Mouse (Mus musculus): ENCODE data around the gene Hormad2. TPM values are rescaled to one million over a fixed set of nuclear protein-coding genes. Genes with fewer than 3 reads are reported as not detected.

The Hormad2 gene
- total RNA-seq, 1 experiment from 2014 or later = 1.6 TPM

DNA sequence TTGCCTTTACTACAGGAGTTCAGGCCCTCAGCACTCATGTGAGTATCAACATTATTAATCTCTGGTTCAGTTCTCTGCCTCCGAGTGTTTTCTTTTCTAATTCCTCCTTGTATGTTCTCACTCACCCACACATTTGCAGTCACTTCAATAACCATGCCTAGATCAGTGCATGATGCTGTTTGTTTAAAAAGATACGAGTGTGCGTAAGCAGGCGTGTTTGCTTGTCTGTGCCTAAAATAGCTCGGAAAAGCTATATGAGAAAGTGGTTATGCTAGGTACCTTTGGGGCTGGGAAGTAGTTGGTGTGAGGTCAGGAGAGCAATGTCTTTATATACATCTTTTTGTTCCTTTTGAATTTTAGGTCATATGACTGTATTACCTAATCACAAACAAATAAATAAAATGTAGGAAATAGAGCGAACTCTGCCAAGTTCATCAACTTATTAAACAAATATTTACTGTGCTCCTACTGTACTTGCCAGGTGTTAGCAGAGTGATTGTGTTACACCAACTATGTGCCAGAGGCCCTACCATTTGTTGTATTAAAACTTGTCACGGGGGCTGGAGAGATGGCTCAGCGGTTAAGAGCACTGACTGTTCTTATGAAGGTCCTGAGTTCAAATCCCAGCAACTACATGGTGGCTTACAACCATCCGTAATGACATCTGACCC is 100.7 kb downstream of the Hormad2 start:
- DNase-seq = no peak

DNA sequence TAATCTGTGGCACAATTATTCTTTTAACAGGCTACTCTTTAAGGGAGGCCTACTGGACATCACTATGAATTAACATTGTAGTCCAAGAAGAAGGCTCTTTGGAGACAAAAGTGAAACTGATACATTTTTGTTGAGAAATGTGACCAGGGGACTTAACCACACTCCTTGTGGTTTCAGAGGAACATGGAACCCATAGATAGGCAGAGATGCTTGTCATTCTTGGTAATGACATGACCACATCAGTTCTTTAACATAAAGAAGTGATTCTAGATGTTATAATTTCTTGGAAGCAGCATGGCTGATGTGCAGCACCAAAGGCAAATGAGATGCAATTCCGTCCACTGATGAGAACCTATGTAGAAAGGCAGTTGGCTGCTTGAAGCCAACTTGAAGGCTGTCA is 101.6 kb downstream of the Hormad2 start:
- no peak for DNase-seq

- DNase-seq = no peak
Measured at GRCm38 (mm10) chr11:4336693-4337283, 104.1 kb downstream of the Hormad2 start.

DNA sequence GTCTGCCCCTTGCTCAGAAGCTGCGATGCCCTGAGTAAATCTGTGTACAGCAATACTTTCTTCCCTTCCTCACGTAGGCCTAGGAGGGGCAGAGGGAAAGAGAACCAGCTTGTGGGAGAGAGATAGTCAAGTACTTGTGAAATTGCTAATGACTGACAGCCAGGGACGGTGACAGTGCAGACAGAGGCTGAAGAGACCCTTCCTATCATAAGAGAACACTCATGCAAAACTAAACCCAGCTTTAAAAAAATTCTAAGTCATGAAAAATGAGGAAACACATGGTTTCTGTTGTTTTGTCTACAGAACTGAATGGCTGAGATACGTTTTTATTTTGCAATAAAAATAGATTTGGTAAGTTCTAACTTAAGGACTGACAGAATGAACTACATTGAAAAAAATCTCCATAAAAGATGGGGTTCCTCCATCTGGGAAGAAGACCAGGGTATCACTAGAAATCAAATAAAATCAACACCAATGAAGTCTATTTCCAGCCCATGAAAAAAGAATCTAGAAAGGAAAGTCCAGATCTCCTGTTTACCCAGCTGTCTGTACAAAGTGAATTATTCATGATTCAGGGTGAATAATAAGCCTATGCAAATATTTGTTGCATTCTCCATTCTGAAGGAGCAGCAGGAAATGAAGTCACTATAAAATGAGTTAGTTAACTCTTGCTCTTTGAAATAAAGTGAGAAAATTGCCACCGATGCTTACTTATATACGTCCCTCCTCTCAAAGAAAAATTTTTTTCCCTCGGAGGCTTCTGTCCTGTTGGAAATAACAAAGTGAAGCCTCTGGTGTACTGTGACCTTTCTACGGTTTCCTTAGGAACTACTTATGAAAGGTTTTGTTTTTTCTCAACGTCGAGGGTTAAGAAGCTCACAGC is 104.9 kb downstream of the Hormad2 start:
- no peak for DNase-seq

- DNase-seq = no peak
Measured at GRCm38 (mm10) chr11:4332961-4333360, 107.9 kb downstream of the Hormad2 start.

DNA sequence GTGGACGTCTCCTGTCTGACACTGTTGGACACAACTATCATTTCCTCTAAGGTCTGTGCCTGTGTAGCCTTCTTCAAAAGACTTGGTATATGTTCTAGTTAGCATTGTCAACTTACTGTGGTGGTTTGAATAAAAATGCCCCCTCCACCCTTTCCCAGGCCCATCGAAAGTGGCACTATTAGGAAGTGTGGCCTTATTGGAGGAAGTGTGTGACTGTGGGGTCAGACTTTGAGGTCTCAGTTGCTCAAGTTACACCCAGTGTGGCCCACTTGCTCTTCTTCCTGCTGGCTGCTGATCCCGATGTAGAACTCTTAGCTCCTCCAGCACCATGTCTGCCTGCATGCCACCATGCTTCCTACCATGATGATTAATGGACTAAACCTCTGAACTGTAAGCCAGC is 112.7 kb downstream of the Hormad2 start:
- no peak for DNase-seq

GRCm38 (mm10) chr11:4323481-4323880 is 117.4 kb downstream of the Hormad2 start:
- DNase-seq = no peak

- DNase-seq = no peak
Measured at GRCm38 (mm10) chr11:4322943-4323342, 118.0 kb downstream of the Hormad2 start.

DNA sequence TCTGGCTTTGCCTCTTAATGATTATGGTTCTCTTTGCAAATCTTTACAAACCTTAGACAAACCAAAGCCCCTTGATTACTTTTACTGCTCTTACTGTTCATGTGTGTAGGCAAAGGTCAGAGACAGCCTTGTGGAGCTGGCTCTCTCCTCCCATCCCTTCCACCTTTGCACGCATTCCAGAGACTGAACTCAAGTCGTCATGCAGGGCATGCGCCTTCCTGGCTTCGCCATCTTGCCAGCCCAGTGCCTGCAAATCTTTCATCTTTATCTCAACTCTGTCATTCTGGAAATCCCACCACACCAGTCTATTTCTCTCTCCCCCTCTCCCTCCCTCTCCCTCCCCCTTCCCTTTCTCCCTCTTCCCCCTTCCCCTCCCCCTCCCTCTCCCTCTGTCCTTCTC is 120.0 kb downstream of the Hormad2 start:
- no peak for DNase-seq

- no peak for DNase-seq
Measured at GRCm38 (mm10) chr11:4319212-4319955, 121.5 kb downstream of the Hormad2 start.

DNA sequence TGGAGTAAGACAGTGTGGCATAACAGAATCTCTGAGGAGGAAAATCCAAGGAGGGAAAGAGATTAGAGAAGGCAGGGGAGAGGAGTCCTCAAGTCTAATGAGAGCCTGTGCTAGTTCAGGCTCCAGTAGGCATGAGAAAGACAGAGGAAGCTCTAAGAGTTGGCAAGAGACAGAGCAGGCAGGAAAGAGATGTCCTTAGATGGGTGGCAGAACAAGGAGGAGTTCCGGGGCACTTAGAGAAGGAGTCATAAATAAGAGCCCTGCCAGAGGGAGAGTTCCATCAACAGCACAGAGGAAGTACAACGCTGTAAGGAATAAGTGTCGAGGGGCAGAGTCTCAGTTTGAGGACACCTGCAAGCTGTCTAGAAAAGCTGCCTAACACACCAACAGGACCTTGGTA is 122.9 kb downstream of the Hormad2 start:
- no peak for DNase-seq

DNA sequence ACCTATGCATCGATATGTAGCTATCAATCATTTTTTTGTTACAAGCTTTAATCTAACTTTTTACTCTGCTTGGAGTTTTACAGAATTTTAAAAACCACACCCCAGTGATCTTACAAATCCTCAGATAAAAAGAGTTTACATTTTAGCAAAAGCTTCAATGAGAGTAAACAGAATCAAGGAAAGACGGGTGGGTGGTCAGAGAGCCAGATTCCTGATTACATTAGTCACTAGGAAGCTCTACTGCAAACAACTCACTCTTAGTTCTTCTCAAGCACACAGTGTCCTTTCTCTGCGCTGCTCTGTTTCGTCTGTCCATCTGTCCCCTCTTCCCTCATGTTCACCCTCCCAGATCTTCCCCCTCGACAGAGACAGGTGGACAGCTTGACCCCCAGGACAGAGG is 123.6 kb downstream of the Hormad2 start:
- DNase-seq = no peak

DNA sequence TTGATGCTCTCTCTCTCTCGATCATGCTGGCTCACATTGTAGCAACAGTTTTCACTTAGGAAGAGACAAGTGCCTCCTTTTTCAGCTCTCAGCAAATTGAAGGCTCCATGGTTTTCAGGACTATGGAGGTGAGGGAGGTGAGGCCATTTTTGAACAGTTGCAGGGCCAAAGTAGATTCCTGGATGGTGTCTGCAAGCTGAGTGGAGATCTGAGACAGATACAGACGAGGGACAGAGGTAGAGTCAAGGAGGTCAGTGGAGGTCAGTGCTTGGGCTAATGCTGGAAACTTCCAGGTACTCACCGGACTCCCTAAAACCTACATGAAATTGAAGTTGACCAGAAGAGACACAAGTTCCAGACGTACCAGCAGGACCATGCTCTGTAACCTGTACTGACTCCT is 128.7 kb downstream of the Hormad2 start:
- DNase-seq = no peak

- DNase-seq = no peak
Measured at GRCm38 (mm10) chr11:4310324-4310723, 130.6 kb downstream of the Hormad2 start.

- no peak for DNase-seq
Measured at GRCm38 (mm10) chr11:4309613-4310012, 131.3 kb downstream of the Hormad2 start.

DNA sequence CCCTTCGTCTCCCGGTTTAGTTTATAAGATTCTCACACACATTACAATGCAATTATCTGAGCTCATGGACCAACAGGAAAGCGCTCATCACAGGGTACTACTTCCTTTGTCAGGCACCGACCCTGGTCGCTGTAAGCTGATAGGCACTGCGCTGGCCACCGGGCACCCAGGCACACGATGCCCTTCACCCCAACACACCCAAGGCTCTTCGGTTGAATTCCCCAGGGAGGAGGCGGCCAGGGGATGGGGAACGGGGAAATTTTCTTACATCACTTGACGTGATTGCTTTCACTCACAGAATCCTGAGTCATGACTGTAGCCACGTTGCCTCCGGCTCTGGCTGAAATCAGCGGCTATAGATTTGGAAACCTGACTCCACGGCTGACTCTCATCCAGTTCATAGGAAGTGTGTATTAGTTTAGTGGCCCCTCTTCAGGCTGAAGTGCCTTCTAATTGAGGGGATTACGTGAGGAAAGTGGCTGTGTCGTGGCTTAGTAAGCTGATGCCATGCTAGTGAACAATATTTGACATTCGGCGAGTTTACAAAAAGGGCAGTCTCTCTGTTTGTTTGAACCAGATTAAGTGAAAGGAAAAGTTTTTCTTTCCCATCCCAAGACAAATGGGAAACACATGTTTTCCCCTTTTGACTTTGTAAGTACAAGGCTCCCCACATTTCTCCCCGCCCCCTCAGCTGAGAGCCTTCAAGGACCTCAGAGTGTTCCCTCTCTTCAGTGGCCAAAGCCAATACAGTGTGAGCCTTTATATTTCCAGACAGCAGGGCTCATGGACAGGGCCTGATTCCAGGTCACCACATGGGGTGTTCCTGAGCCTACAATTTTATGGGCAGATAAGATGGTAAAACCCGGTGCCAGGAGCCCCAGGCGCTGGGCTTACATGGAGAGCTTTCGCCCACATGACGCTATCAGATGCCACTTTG is 132.1 kb downstream of the Hormad2 start:
- DNase-seq = no peak

- DNase-seq = no peak
Measured at GRCm38 (mm10) chr11:4308060-4308513, 132.8 kb downstream of the Hormad2 start.

DNA sequence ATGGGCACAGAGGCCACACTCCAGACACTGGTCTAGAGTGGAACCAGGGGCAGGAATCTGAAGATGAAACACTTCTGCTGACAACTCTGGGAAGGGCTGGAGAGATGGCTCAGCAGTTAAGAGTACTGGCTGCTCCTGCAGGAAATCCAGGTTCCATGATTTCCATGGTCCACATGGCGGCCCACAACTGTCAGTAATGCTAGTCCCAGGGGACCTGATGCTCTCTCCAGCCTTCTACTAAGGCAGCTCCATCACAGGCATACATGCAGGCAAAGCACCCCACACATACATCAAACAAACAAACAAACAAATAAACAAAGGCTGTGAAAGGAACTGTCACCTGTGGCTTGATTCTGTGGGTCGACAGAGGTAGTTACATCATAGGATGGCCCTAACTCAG is 134.8 kb downstream of the Hormad2 start:
- no peak for DNase-seq

DNA sequence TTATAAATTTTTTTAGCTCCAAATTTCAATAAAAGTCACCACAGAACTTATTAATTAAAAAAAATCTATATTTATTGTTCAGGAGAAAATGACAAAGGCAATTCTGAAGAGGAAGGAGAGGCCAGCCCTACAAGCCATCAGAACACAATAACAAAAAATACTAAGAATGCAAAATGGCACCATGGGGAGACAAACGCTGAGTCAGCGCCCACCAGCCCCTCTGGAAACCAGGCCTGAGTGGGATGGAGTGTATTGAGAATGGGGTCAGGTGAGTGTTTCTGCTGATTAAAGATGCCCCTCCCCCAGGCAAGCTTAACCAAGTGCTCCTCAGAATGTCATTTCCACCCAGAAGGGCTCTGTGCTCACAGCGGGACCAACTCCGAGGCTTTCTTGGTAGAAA is 135.8 kb downstream of the Hormad2 start:
- DNase-seq = no peak

DNA sequence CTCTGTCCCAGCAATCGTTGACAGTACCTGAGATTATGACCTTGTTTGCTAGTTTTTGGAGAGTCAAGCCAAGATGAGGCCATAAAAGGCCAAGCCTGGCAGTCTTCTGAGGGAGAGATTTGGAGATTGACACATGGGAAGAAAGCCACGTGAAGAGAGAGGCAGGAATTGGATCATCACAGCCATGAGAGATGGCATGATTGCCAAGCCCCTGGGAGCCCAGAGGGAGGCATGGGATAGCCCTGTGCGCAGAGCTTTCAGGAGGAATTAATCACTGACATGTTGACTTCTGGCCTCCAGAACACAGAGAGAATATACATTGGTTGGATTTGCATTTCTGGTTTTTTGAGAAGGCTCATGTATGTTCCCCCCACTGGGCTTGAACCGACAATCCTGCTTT is 136.7 kb downstream of the Hormad2 start:
- no peak for DNase-seq

- no peak for DNase-seq
Measured at GRCm38 (mm10) chr11:4303033-4303432, 137.9 kb downstream of the Hormad2 start.

All from adrenal gland, postnatal 25 days (tissue).